Mouse (Mus musculus) v-Abl transformed pro-B cells (cell line): Measurements from ENCODE around the gene Megf11.
"Not testable (repeated sequence)": the region's sequence is repeated elsewhere in the genome, so short reads cannot be mapped to it uniquely, and the experiment has no call there.

Experiments
- in situ Hi-C, 2 experiments: fragments of 400-800 bp; cut with MboI; formaldehyde crosslinking; loops; one replicate each; pipeline ENCODE4 v1.15.1; 2025; ENCODE audit not compliant: unreplicated experiment in 2 of 2

The Megf11 gene

GRCm38 (mm10) chr9:64671341-64672319, 286.2 kb downstream of the Megf11 start:
- in situ Hi-C loops: not testable (repeated sequence)

DNA sequence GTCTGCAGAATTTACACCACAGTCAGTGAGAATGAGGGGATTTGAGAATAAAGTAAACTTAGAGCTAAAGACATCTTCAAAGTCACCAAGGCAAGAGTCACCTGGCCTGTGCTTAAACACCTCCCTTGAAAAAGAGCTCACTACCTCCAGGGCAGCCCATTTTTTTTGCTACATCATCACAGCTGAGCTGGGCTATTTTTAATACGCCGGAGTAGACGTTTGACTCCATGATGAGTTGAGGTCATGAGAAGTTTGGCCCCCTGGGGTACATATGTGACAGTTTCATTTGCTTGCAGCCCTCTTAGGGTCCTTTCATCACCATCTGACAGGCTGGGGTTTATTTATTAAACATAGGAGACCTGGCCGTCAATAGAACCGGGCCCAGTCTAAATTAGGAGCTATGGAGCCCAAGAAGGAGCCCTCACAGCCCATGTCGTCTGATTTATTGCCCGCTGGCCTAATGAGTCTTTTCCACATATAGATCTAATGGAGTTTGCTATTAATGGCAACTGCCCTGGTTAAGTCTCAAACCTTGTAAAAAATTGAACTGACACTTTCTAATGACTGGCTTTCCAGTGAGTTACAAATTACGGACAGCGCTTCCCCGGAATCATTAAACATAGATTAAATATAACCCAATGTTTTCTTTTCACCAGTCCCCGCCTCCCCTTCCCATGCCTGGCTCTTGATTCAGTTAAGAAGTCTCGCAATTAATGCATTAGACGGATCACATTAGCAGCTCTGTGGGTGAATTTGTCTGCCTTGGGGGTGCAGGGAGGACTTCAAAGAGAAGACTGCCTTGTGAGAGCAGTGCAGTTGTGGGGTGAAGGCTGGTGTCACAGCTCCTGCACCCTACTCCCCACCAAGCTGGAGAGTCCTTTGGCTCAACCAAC, 301.9 kb downstream of the Megf11 start:
- in situ Hi-C loops: no loop called here

- in situ Hi-C loops: no loop called here
These were observed 302.6 kb downstream of the Megf11 start for GRCm38 (mm10) chr9:64688015-64688394.

GRCm38 (mm10) chr9:64690771-64691170, 305.3 kb downstream of the Megf11 start:
- in situ Hi-C loops: no loop called here

- in situ Hi-C loops: no loop called here
These were observed 305.8 kb downstream of the Megf11 start for GRCm38 (mm10) chr9:64691176-64691575.

GRCm38 (mm10) chr9:64693094-64693493, 307.7 kb downstream of the Megf11 start:
- in situ Hi-C loops: no loop called here

DNA sequence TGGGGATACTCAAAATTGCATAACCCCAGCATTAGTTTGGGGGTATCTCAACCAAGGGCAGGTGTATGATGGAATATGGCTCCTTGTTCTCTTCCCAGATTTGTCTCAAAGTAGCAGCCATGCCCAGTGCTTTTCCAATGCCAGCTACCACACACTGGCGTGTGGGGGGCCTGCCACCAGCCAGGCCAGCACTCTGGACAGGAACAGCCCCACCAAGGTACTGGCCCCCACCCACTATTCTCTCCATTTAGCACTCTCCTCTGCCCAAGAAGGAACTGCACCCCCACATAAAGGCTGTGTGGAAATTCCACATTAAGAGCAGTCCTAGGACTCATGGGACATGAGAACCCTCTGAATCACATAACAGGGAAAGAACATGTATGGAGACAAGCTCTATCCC, 309.8 kb downstream of the Megf11 start:
- in situ Hi-C loops: no loop called here

- in situ Hi-C loops: no loop called here
These were observed 311.0 kb downstream of the Megf11 start for GRCm38 (mm10) chr9:64696404-64696803.

DNA sequence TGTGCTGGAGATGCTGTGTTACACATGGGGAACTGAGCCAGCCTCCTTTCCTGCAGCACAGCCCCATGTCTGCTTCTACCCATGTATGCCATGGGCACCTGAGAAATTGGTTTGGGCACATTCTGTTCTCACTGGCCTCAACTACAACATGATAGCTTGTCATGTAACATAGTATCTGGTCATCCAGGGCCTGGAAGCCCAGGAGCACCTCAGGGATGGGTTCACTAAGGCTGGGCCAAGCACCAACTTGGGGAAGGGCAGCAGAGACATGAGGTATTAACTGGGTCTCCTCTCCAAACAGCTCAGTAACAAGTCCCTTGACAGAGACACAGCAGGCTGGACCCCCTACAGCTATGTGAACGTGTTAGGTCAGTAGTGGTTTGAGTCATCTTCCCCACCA, 311.6 kb downstream of the Megf11 start:
- in situ Hi-C loops: no loop called here

GRCm38 (mm10) chr9:64697677-64698076, 312.3 kb downstream of the Megf11 start:
- in situ Hi-C loops: no loop called here

- in situ Hi-C loops: no loop called here
These were observed 313.2 kb downstream of the Megf11 start for GRCm38 (mm10) chr9:64698586-64698985.

DNA sequence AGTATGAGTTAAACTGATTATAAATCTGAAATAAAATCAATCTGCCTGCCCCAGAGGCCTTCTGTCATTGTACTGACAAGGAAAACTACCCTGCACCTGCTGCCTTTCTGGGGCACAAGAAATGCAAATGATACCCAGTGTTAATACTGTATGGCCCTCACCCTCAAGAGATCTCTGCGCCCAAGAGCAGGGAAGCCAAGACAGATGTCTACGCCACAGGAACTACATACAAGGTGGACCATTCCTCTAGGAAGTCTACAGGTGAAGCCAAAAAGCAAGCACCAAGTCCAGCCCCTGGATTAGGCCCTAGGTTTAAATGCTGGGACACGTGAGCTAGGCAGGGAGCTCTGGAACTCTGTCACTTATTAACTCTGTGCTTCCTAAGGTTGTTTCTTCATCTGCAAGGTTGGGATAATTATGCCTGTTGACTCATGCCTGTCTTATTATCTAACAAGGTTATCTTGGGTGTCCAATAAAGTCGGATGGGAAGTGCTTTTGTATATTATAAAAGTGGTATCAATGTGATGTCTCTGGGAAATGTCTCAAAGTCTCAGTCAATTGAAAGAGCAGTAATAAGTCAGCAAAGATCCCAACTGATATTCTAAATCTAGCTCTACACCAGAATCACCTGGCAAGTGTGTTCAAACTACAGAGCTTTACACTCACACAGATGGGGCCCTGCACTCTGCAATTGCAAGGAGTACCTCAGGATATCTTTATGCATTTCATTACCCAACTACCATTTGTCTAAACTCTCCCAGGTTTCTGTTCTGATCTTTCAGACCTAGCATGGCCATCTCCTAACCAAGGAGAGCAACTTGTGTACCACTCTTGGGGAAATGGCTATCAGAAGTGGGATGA, 315.3 kb downstream of the Megf11 start:
- in situ Hi-C loops: no loop called here

DNA sequence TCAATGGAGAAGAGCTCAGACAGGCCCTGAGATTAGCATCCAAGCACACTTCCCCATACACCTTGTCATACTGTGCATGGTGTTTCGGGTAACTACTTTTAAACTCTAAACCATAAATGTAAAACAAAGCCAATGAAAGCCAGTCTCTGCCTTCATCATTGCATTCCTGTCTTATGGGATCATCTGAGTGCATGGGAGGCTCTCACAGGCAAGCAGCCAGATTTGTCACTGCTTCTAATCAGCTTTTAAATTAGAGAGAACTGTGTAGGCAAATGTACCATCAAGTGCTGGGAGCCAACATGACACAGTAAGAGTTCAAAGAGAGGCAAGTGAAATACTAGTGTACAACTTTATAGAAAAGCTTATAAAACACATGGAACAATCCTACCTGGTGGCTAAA, 316.2 kb downstream of the Megf11 start:
- in situ Hi-C loops: no loop called here

DNA sequence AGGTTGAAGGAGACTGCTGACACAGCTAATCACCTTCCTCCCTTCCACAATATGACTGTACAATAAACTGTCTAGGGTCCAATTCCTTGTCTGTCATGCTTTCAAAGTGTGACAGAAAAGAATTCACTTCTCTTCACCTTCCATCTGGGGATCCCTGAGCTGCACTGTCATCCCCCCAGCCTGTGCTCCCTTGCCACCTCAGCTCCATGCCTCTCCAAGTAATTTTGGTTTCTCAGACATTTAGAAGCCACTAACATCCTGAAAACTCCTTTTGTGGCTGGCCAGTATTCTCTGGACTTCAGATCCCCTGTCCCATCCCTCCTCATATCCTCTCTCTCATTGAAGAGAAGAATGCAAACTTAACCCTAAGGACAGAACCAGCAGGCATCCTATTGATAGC, 317.0 kb downstream of the Megf11 start:
- in situ Hi-C loops: no loop called here

- in situ Hi-C loops: no loop called here
These were observed 317.5 kb downstream of the Megf11 start for GRCm38 (mm10) chr9:64702937-64703336.

DNA sequence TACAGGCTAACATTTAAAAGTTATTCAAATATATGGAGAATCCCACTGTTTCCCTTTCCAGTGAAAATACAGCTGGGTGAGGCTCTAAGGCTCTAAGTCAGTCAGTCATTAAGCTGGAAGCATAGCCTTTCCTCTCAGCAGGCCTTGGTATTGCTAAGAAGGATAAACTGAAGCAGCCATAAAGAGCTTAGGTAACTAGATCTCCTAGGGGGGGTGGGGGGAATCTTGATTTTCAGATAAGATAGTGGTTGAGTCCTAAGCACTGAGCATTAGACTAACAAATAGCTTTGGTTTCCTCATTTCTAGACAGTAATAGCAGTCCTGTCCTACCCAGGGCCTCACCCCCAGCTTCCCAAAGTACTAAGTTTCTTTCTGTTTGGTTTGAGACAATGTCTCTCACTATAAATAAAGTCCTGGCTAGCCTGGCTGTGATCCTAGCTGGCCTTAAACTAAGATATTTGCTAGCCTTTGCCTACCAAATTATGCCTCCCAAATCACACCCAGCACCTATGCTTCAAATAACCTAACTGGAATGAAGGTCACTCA, 318.1 kb downstream of the Megf11 start:
- in situ Hi-C loops: no loop called here

GRCm38 (mm10) chr9:64704073-64704840, 318.8 kb downstream of the Megf11 start:
- in situ Hi-C loops: no loop called here

DNA sequence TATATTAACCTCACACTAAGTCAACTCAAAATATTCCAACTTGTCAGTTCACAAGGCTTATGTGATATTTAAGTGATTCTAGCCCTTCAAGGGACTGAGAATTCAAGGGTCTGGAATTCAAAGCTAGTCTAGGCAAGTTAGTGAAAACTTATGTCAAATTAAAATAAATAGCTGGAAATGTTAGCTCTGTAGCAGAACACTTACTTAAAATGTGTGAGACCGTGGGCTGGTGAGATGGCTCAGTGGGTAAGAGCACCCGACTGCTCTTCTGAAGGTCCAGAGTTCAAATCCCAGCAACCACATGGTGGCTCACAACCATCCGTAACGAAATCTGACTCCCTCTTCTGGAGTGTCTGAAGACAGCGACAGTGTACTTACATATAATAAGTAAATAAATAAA, 324.9 kb downstream of the Megf11 start:
- in situ Hi-C loops: not testable (repeated sequence)

DNA sequence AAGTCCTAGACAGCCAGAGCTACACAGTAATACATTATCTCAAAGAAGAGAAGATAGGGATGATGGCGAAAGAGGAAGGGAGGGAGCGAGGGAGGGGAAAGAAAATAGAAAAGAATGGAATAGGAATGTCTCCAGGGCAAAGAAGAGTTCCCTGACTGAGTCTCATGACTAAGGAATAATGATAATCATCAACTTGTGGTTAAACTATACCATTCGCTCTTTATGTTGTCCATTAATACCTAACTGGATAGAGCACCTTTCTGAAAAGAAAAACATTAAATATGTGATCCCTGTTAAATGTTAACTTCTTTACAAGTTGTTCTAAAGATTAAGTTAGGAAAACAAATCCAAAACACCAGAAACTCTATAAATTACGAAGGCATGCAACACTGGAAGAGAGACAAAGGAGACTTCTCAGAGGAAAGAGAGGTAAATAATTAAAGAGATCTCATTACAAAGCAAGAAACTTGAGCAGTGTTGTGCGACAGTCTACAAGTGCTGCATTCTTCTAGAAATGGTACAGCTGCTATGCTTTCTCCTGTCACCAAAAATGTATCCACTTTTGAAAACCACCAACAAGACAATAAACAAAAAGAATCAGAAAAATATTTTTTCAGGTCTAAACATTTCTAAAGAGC, 334.2 kb downstream of the Megf11 start:
- in situ Hi-C loops: no loop called here
